Mouse (Mus musculus): ENCODE data around the gene Acss3.

Gene Acss3

DNA sequence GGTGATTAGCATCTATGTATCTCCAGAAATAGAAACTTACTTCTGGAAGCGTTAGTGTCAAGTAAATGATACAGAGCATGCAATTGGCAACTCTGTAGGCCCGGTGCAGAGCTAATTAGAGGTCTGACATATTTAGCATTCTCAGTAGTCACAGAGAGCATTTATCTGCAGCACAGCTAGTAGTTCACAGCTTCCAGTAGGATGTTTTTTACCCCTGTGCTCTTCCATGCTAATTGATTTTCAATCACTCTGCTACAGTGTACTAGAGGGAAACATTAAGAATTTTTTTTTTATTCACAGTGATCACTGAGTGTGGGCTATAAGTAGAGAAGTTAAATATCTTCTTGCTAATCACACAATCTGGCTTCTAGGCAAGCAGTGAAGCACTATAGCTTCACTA lies 112.3 kb downstream of the Acss3 start:
- no peak for DNase-seq (ENCODE audit: low read depth, low spot score)

DNA sequence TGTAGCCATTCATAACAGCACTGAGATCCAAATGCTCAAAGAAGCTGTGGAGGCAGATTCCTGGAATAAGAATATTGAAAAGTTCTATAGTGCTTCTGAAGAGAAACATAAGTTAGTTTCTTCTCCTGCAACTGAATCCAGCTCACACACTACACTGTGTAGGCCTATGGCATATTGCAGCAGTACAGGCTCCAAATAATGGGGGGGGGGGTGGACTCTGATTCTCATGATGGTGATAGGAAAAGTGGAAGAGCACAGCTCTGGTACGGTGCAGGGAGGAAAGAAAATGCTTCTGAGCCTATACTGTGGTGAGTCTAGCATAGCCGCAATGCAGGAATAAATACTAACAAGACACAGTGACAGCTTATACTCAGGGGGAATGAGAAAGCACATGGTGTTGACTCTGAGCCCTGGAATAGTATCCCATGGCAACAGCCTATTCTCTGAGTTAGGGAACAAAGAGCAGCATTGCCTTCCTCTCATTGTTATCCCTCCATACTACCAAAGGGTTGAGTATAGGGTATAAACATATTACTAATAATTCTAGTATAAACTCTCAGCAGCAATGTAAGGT lies 125.3 kb downstream of the Acss3 start:
- no peak for DNase-seq (ENCODE audit: low read depth, low spot score)

DNA sequence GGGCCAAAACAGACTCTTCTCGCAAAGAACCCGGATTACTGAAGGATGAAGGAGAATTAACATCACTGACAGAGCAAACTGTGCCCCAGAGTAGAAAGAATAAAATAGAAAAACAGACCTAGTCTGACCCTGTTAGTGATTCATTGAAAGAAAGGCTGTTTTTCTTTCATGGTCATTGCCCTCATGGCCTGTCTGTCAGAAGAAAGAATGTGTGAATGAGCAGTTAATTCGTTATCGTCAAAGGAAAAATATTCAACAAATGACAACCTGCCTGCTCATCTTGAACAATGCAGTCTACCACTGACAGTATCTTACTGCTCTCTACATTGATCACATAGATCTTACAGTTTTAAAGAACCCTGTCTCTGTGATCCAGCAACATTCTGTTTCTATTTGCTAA lies 134.0 kb downstream of the Acss3 start:
- no peak for DNase-seq (ENCODE audit: low read depth, low spot score)

DNA sequence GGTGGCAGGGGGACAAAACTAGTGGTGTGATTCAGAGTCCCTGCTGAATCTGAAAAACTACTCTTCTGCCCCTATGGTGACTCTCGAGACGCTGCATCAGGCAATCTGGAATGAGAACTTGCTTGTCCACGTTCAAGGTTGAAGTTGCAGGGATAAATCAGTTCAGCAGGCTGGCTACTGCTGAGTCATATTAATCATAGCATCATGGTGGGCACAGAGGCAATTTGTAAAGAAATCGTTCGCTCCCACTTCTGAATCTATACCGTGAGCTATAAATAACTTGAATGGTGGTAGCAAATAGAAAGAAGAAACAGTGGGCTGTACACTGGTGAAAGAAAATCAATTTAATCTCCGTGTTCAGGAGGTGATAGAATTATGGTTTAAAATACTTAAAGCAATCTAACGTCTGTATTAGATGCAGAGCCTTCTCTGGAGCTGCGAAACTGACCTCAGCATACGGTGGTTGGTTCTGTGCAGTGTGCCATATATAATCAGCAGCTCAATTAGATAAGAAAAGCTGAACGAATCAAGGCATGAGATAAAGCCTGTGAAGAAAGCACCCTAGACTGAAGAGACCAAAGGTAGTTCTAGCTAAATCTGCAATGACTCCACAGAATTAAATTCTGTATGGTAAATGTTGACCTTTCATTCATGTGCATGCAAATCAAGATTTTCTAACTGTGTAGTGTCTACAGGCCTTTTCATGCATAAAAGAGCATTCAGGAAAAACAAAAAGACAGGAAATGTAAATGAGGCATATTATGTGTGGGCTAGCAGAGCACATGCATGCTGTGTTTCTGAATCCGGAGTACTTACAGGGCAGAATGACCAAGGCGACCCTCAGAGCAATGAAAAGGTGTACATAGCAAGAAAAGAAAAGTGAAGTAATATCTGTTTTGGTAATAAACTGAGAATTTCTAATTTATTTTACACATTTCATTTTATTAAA lies 148.0 kb downstream of the Acss3 start:
- no peak for DNase-seq (ENCODE audit: low read depth, low spot score)

DNA sequence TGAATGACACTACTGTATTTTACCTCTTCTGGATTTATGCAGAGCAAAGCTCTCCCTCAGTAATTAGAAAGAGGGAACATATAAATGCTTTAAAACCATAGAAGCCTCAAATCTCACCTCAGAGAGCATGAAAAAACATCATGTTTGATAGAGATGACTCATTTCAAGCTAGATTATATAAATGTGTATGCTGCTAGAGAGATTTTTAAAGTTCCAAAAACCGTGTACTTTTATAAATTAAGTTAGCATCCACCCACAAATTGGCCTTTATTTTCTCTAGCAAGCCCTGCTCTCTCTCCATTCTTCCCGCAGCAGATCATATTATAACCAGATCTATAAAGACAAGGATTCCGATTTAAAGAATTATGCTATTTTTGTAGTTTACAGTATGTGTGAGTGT lies 164.4 kb downstream of the Acss3 start:
- no peak for DNase-seq (ENCODE audit: low read depth, low spot score)

DNA sequence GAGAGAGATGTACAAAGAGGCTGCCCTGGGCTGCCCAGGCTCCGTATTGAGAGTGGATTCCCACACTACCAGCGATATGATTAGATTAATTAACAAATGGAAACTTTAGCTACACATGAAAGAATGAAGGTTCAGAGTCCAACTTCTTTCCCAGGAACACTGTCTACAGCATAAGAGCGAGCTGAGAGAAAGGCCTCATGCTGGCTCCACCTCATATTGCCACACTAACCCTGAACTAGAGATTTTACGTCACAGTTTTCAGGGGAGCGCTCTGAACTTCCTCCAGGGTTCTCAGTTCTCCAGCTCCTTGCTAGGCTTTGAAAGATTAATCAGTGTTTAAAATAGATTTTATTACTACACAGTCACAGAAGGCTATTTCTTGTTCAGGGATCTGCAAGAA lies 182.1 kb downstream of the Acss3 start:
- no peak for DNase-seq (ENCODE audit: low read depth, low spot score)

DNA sequence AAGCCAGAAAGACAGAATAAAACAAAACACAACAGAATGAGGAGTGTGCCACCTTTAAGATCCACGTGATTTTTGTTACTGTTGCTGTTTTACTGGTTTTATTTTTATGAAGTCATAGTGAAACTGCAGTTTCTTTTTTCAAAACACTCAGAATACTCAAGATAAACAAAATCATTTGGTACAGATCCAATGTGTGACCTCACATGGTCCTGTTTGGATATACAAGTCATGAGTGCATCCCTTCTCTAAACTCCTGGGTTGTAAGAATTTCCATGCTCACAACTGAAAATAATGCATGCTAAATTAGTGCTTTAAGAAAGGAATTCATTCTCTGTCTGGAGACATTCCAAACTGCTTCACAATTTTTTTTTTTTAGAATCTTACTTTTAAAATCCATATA lies 184.0 kb downstream of the Acss3 start:
- peak; percentile 37 for DNase-seq (ENCODE audit: low read depth, low spot score)

DNA sequence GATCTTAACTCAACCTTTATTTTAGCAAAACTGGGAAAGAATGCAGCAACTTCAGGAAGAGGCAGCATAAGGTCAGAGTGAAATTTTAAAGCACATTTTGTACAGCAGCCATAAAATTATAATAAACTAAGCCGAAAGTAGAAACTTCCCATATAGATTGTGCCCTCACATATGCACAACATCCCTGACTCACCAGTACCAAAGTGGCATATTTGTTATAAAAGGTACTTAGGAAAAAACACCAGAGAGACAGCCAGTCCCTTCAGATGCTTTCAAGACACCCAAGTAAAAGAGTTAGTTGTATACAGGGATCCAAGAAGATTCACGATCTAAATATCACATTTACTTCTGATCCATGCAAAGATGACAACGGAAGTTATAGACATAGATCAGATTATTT lies 184.6 kb downstream of the Acss3 start:
- DNase-seq (ENCODE audit: low read depth, low spot score): no peak

DNA sequence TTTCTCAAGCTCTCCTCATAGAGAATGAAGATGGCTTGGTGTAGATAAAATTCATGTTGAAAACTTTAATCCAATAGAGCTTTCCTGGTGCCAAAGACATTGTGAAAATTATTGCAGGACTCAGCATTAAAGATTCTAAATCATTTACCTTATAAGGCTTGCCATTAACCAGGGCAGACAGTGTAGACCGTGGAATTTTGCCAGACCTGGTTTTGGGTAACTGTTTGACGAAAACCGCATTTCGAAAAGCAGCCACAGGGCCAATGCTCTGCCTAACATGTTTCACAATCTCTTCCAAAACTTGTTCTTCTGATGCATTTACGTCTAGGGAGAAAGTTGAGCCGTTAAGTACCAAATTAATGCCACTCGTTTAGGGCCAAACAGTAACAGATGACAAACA lies 186.5 kb downstream of the Acss3 start:
- DNase-seq (ENCODE audit: low read depth, low spot score): no peak

DNA sequence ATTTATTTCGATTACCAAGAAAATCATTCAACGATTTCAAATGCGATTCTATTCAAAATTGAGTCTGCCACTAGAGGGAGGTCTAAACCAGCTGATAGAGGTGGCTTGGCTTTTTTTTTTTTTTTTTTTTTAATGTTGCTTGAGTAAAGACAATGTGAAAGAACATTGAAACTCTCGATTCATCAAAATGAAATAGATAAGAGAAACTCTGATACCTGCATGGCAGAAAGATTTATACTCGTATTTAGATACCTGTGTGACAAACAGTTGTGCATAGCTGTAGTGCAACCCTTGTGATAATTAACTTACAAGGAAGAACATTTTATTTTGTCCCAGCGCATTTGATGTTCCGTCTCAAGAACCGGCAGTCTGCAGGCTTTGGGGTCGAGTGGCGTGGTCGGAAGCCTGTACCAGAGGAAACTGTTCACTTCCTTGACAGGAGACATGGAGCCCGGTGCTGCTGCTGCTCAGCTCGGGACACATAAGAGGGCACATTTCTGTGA lies 190.8 kb downstream of the Acss3 start:
- DNase-seq (ENCODE audit: low read depth, low spot score): no peak

DNA sequence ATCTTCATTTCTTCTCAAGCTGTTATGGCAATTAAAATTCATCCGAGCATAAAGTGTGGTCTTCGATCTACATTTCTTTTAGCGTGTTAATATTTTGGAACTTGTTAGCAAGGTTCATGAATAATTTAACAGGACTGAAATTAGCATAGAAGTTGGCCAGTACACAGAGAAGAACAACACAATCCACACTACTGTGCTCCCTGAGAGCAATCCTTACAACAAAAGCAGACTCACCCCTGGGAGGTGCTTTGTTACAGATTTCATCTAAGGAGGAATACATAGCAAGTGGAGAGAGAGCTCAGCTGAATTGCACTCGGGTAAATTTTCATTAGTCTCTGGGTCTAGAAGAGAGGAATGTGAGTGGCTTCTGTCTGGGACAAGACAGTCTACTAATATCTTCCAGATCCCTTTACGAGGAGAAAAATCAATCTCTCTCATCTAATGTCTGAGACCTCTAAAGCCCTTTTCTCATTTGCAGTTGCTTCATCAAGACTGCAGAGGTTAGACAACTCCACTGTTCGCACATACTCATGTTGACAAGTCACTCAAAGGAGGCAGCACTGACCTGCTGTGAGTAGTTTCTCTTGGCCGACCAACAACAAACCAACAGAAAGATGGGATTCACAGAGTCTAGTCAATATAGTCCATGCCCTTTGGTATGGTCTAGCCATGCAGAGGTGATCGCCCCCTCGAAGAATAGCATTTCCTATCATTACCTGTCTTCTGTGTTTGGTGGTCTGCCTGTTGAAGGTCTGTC lies 194.7 kb downstream of the Acss3 start:
- DNase-seq (ENCODE audit: low read depth, low spot score): no peak

DNA sequence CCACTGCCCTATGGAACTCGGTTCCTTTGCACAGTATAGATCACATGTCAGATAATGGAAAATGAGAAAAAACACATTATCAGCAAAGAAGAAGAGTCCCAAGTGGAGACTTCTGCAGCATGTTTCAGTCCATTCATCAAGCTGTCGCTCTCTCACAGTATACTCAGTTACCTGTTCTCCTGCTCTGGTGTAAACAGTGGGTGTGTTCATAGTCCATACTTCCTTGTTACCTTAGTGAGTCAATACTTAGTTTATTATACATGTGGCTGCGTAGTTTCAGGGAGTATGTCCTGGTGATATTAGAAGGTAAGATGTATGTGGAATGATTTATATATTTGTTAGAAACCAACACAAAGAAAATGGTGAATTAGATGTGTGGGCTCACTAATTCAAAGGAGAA lies 198.7 kb downstream of the Acss3 start:
- DNase-seq (ENCODE audit: low read depth, low spot score): no peak

DNA sequence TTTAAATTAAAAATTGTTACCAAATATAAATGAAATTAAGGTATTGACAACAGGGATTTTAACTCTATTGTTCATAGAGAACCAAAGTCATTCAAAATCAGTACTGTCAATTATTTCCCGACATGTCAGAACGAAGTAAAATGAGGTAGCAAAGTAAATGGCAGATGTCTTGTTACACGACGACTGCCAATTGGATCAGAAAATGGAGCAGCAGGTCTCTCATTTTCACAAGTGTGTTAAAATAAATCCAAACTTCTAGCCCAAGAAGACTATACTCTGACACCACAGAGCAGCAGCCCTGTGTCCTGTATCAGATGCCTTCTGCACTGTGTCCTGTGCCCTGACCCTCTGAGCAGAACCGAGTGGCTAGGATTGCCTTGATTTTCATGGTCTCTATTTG lies 199.1 kb downstream of the Acss3 start:
- DNase-seq (ENCODE audit: low read depth, low spot score): no peak

DNA sequence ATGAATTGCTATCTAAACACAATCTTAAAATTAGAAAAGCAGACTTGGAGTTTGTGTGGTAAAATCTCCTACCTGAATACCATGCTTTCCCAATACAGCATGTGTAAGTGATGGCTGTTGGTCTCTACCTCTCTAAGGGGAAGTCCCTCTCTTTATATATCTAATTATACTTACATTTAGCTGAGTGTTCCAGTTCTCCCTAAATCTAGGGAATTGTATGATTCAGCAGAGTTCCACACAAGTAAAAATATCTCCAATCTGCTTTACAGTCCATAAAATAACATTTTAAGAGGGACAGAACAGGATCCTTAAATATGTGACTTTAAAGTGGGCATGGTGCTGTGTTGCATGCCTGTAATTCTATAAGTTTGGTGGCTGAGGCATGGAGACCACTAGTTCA lies 208.6 kb downstream of the Acss3 start:
- DNase-seq (ENCODE audit: low read depth, low spot score): no peak

DNA sequence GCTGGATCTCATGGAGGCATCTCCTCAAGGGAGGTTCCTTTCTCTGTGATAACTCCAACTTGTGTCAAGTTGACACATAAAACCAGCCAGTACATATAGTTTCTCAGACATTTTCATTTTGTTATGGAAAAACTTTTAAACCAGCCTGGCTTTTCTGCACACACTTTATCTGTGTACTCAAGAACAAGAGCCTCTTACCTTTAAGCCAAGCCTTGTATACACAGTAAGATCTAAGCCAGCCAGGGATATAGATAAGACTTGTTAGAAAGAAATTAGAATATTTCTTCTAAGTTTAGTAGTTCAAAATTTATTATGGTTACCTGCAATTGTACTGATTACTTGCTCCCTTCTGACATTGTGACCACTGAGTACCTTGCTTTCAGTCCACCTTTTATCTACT lies 209.2 kb downstream of the Acss3 start:
- DNase-seq (ENCODE audit: low read depth, low spot score): no peak

DNA sequence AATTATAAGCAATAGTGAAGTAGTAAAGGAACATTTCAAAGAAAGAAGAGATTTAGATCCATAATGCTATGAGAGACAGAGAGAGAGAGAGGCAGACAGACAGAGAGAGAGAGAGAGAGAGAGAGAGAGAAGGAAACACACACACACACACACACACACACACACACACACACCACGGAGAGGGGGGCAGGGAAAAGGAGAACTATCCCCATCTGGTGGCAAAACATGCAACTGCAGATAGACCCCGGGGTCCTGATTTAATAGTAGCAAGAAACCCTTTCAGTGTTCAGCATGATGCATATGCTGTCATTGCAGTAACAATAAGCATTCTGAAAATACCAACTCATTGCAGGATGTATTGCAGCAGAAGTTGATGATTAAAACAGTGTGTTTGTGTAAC lies 210.4 kb downstream of the Acss3 start:
- DNase-seq (ENCODE audit: low read depth, low spot score): no peak

DNA sequence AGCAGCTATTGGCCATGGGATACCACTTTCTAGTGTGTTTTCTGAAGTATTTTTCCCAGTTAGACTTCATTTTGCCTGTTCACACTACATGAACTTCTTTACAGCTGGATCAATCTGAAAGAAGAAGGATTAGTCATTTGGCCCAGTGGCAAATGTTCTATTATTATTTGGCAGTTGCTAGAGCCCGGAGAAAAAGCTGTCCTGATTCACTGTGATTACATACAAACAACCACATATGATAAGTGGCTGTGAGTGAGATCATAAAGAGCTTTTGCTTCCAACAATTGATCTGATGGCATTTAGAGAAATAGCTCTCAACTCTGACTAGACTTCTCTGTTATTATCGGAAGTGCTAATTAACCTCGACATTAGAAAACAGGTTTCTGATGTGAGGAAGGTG lies 213.4 kb downstream of the Acss3 start:
- no peak for DNase-seq (ENCODE audit: low read depth, low spot score)

DNA sequence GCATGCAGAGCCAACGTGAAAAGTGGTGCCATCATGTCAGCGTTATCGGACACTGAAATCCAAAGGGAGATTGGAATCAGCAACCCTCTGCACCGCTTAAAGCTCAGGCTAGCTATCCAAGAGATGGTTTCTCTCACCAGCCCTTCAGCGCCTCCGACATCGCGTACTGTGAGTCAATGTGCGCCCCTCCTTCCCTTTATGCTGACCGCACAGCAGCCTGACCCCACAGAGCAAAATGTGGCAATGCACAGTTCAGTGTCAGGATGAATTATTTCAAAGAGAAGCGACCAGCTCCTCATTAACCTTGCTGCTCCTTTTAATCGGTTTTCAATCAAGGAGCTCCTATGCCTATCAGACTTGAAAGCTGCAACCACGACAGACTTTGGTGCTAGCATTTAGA lies 227.1 kb downstream of the Acss3 start:
- no peak for DNase-seq (ENCODE audit: low read depth, low spot score)
